16 mouse cellular contexts compared by ENCODE assay signal in the genomic region with DNA sequence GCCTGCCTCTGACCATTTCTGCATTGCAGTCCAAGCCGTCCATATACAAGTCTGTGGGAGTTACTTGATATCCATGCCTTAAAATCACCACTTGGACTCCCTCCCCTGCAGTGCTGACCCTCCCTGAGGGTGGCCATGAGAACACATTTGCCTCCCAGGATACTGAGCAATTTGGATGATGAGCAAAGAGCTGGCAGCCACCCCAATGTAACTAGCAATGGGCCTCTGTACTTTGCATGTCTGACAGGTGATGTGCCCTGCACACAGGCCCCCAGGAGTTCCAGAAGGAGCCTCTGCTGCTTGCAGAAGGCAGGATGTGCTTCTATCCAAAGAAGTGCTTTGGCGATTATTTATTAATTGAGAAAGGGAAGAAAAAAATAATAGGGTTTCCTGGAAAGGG.
DNase-seq lines count a peak whose midpoint lies in the region; ATAC-seq and TF ChIP-seq lines count a peak whose summit lies in the region.
"Had no signal": no experiment of that assay in that cellular context is flagged by ENCODE, and none has a peak within 500 bp of the region (broad histone marks: within the 10 kb centered on the region; RNA-seq: fewer than 3 reads in every experiment).

No protein-coding gene starts in this region.

- no peak overlapping the region for H3K4me2 ChIP-seq in kidney, embryonic 14.5 days (replicated peaks; ENCODE audit: low read depth, low read length)
- H3K4me2 ChIP-seq: heart, embryonic 13.5 days; limb, embryonic 12.5 days; liver, embryonic 13.5 days; lung, embryonic 14.5 days; midbrain, embryonic 12.5 days had no signal

- H3K4me3 ChIP-seq in cerebellum, adult 2 months (replicated peaks; ENCODE audit: insufficient read depth, low read depth, low read length): no peak overlapping the region
- no peak overlapping the region for H3K4me3 ChIP-seq in kidney, embryonic 14.5 days (ENCODE audit: low read length)
- H3K4me3 ChIP-seq: embryonic facial prominence, embryonic 10.5 days; heart, embryonic 13.5 days; limb, embryonic 12.5 days; liver, embryonic 13.5 days; midbrain, embryonic 12.5 days had no signal

- peak; percentile 48 to 52 for DNase-seq in cerebellum, adult 2 months
- no peak for DNase-seq in cerebellum, postnatal 4 days (ENCODE audit: low spot score in 2 of 2)
- no peak for DNase-seq in kidney, adult 9 months
- peak; percentile 36 for DNase-seq in 3T3-L1 (ENCODE audit: low read depth, low spot score)
- peak; percentile 56 for DNase-seq in adrenal gland, postnatal 25 days
- DNase-seq in neural tube, embryonic 10.5 days (ENCODE audit: extremely low spot score, low spot score): no peak
- DNase-seq: B cell, adult 2 months; liver, embryonic 13.5 days; right cerebral cortex, postnatal 14 days; spleen, adult 18-20 months had no signal

- H3K27me3 ChIP-seq in cerebellum, adult 2 months (ENCODE audit: control insufficient read depth, insufficient read depth, low read length): no peaks in the 10 kb centered on the region
- no peaks in the 10 kb centered on the region for H3K27me3 ChIP-seq in kidney, embryonic 14.5 days (ENCODE audit: control insufficient read depth, insufficient read depth, low read length)
- H3K27me3 ChIP-seq: heart, embryonic 13.5 days; limb, embryonic 12.5 days; liver, embryonic 13.5 days; midbrain, embryonic 12.5 days had no signal

- TF ChIP-seq POLR2A in cerebellum, adult 2 months (IDR thresholded peaks at IDR 0.05; ENCODE audit: borderline replicate concordance, insufficient read depth, low read length): no peak

- WGBS in cerebellum, adult 2 months: 41% methylated on average over 2 of the region's 2 CpGs
- WGBS in kidney, embryonic 14.5 days: 37% methylated on average over 2 of the region's 2 CpGs

- no peak overlapping the region for H3K27ac ChIP-seq in cerebellum, adult 2 months (ENCODE audit: insufficient read depth, low read length)
- H3K27ac ChIP-seq in kidney, embryonic 14.5 days (ENCODE audit: low read depth, low read length): no peak overlapping the region
- H3K27ac ChIP-seq: heart, embryonic 13.5 days; liver, embryonic 13.5 days; midbrain, embryonic 12.5 days had no signal

- no peaks in the 10 kb centered on the region for H3K9me3 ChIP-seq in kidney, embryonic 14.5 days (ENCODE audit: control insufficient read depth, low read length)
- H3K9me3 ChIP-seq: embryonic facial prominence, embryonic 10.5 days; heart, embryonic 13.5 days; limb, embryonic 12.5 days; liver, embryonic 13.5 days; midbrain, embryonic 12.5 days had no signal

- ATAC-seq in kidney, embryonic 14.5 days (ENCODE audit: low FRiP score, low TSS enrichment): 0 out of 2 replicates have a peak, but pooled peaks have one; percentile 46

- H3K36me3 ChIP-seq in kidney, embryonic 14.5 days (ENCODE audit: control insufficient read depth, insufficient read depth, low read length): no peaks in the 10 kb centered on the region
- H3K36me3 ChIP-seq: embryonic facial prominence, embryonic 10.5 days; heart, embryonic 13.5 days; limb, embryonic 12.5 days; liver, embryonic 13.5 days; midbrain, embryonic 12.5 days had no signal

- H3K4me1 ChIP-seq in cerebellum, adult 2 months (ENCODE audit: control insufficient read depth, insufficient read depth, low read length): peaks cover 34% of the 10 kb centered on the region
- H3K4me1 ChIP-seq in kidney, embryonic 14.5 days (ENCODE audit: control insufficient read depth, insufficient read depth, low read length): no peaks in the 10 kb centered on the region; the same call in 1 of the 2 replicates

- TF ChIP-seq CTCF in cerebellum, adult 2 months (IDR thresholded peaks at IDR 0.05; ENCODE audit: borderline replicate concordance, insufficient read depth, low read depth, low read length): no peak

- no peak overlapping the region for H3K9ac ChIP-seq in kidney, embryonic 14.5 days (ENCODE audit: low read depth, low read length)
- H3K9ac ChIP-seq: heart, embryonic 13.5 days; liver, embryonic 13.5 days; lung, embryonic 14.5 days; midbrain, embryonic 12.5 days had no signal

Comparison
In these comparisons a context has a peak if more than half of its experiments do, and no peak if none do; other contexts are left out.
1. DNase-seq: peak in cerebellum, adult 2 months (2 of 2), 3T3-L1 (single experiment) and adrenal gland, postnatal 25 days (single experiment); none in cerebellum, postnatal 4 days (0 of 2), kidney, adult 9 months (single experiment) and neural tube, embryonic 10.5 days (single experiment).